Mouse (Mus musculus) erythroblast, embryonic 14.5 days (primary cell): ENCODE data around the gene Frs3.

ENCODE experiments used
- GATA1 ChIP-seq: IDR thresholded peaks from 2 replicates; pipeline ENCODE4 v1.6.1; 2012; ENCODE audit warnings: low read length, inconsistent platforms, mixed read lengths
- TAL1 ChIP-seq: IDR thresholded peaks from 3 replicates; pipeline ENCODE4 v1.6.1; 2012; ENCODE audit warnings: low read length, inconsistent platforms, mixed read lengths

DNA sequence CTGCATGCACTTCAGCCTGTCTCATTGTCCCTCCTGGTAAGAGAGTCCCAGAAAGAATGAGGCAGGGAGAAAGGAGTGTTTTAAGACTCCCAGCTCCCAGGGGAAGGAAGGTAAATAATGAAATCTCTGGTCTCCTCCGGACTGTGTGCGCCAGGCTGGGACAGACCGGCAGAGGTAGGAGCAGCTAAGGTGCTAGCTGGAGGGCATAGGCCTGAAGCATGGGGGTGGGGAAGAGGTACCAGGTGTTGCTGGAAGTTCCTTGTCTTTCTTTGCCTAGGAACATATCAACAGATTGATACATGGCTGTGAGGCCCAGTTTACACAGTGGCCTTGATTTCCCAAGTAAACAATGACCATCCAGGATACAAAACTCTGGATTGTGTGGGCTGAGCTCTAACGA lies 20.1 kb downstream of the Frs3 start:
- TF ChIP-seq TAL1, result no peak
- TF ChIP-seq GATA1, result no peak
